In genomic region chr9:106464751-106465541, GRCm38 (mm10) we compare ENCODE assay signal across 8 mouse cellular contexts. TPM values are rescaled to one million over a fixed set of nuclear protein-coding genes. Genes with fewer than 3 reads are reported as not detected.
DNase-seq lines count a peak whose midpoint lies in the region; ATAC-seq and TF ChIP-seq lines count a peak whose summit lies in the region.

No protein-coding gene starts in this region.

- 2% methylated on average over 99 of the region's 99 CpGs for WGBS in heart, embryonic 15.5 days
- 3% methylated on average over 85 of the region's 99 CpGs for WGBS in liver, postnatal 0 days (ENCODE audit: insufficient replicate concordance)
- 2% methylated on average over 99 of the region's 99 CpGs for WGBS in olfactory bulb, adult 2 months

- H3K4me2 ChIP-seq in heart, embryonic 15.5 days, result peak overlapping the region; percentile 99
- peak overlapping the region; percentile 81 for H3K4me2 ChIP-seq in liver, postnatal 0 days (ENCODE audit: low read depth, low read length)

- POLR2A ChIA-PET in Patski (lab: Charles Lee), result no interaction called here

- peak overlapping the region; percentile 58 for H3K9ac ChIP-seq in heart, embryonic 15.5 days
- H3K9ac ChIP-seq in liver, postnatal 0 days (replicated peaks), result peak overlapping the region; percentile 51

- no peak for TF ChIP-seq EP300 in liver, postnatal 0 days (IDR thresholded peaks at IDR 0.05; ENCODE audit: low read depth)

- H3K36me3 ChIP-seq in heart, embryonic 15.5 days, result peaks cover 33% of the 10 kb centered on the region
- no peaks in the 10 kb centered on the region for H3K36me3 ChIP-seq in liver, postnatal 0 days (replicated peaks; ENCODE audit: insufficient read depth, low read length)

- H3K27me3 ChIP-seq in Patski, result no peaks in the 10 kb centered on the region
- peaks cover 17% of the 10 kb centered on the region; the same call in 1 of the 2 replicates for H3K27me3 ChIP-seq in heart, embryonic 15.5 days
- peaks cover 24% of the 10 kb centered on the region for H3K27me3 ChIP-seq in liver, postnatal 0 days (ENCODE audit: insufficient read depth, low read length)

- H3K9me3 ChIP-seq in heart, embryonic 15.5 days (replicated peaks), result no peaks in the 10 kb centered on the region
- no peaks in the 10 kb centered on the region for H3K9me3 ChIP-seq in liver, postnatal 0 days (ENCODE audit: low read length)

- H3K27ac ChIP-seq in heart, embryonic 15.5 days, result peak overlapping the region; percentile 41
- no peak overlapping the region for H3K27ac ChIP-seq in liver, postnatal 0 days (ENCODE audit: low read depth)
- H3K27ac ChIP-seq in olfactory bulb, adult 2 months (ENCODE audit: insufficient read depth, low read depth, low read length), result peak overlapping the region; percentile 93

- CTCF ChIA-PET in Patski (lab: Charles Lee), result no interaction called here

- H3K4me1 ChIP-seq in heart, embryonic 15.5 days (replicated peaks), result peaks cover 23% of the 10 kb centered on the region
- H3K4me1 ChIP-seq in liver, postnatal 0 days (ENCODE audit: insufficient read depth), result 0 out of 2 replicates have a peak, but pooled peaks cover 9% of the 10 kb centered on the region
- peaks cover 20% of the 10 kb centered on the region for H3K4me1 ChIP-seq in olfactory bulb, adult 2 months (ENCODE audit: control insufficient read depth, insufficient read depth, low read length)

- peak; percentile 57 for DNase-seq in CD4-positive helper T cell, adult 2 months (ENCODE audit: low read depth, low spot score)
- no peak for DNase-seq in Patski (ENCODE audit: low read depth, low spot score)
- DNase-seq in embryo, embryonic 10.5 days (ENCODE audit: low spot score), result peak; percentile 78
- peak; percentile 53 to 77 for DNase-seq in kidney, postnatal 25 days
- DNase-seq in liver, postnatal 0 days, result no peak

- TF ChIP-seq CTCF in Patski (IDR thresholded peaks at IDR 0.05), result no peak
- no peak for TF ChIP-seq CTCF in liver, postnatal 0 days (IDR thresholded peaks at IDR 0.05; ENCODE audit: low read depth)
- no peak for TF ChIP-seq CTCF in olfactory bulb, adult 2 months (IDR thresholded peaks at IDR 0.05; ENCODE audit: insufficient read depth, low read depth, low read length)

- peak; percentile 6 for ATAC-seq in Patski
- ATAC-seq in heart, embryonic 15.5 days (replicated peaks; ENCODE audit: insufficient number of reproducible peaks, insufficient read depth, low FRiP score, low read depth), result peak; percentile 63
- peak; percentile 51; the same call in 1 of the 2 replicates for ATAC-seq in liver, postnatal 0 days
- ATAC-seq in monocyte, adult 5-6 weeks (replicated peaks; ENCODE audit: insufficient number of reproducible peaks, low FRiP score, low TSS enrichment, poor library complexity, severe bottlenecking), result no peak

- in situ Hi-C loops in Patski (cut with MboI; ENCODE audit: low pct_unique_long_range_greater_than_20kb), result no loop called here

- TF ChIP-seq POLR2A in olfactory bulb, adult 2 months (IDR thresholded peaks at IDR 0.05; ENCODE audit: insufficient read depth, low read depth, low read length), result peak; percentile 34

- peak overlapping the region; percentile 61 for H3K4me3 ChIP-seq in heart, embryonic 15.5 days
- peak overlapping the region; percentile 53 for H3K4me3 ChIP-seq in liver, postnatal 0 days (ENCODE audit: low read depth, low read length)
- H3K4me3 ChIP-seq in olfactory bulb, adult 2 months (ENCODE audit: insufficient read depth, low read depth, low read length), result peak overlapping the region; percentile 77

RNA-seq across cellular contexts. Expression of gene Gpr62, which starts 0.8 kb away (rescaled TPM):
- polyA plus RNA-seq in Patski (2021), result 0.05 TPM
- polyA plus RNA-seq in heart, embryonic 15.5 days (2015; fragmentation: Nextera tagmentation; extraction: Ambion mirVana), result 0.10 and 0.14 TPM in 2 replicates
- not detected in 2 replicates for polyA plus RNA-seq in liver, postnatal 0 days (2015; fragmentation: Nextera tagmentation; extraction: Ambion mirVana)
- not detected in 2 replicates for polyA plus RNA-seq in olfactory bulb, adult 2 months (2012; ENCODE audit: insufficient read depth, insufficient read length, low replicate concordance, missing spikeins)
- 0.48 TPM in 1 of 3 replicates, not detected in the others for total RNA-seq in monocyte, adult 5-6 weeks (2017)

RNA-seq across cellular contexts. Expression of gene Rrp9, which starts 10.8 kb away (rescaled TPM):
- polyA plus RNA-seq in Patski (2021), result 29.9 TPM
- polyA plus RNA-seq in heart, embryonic 15.5 days (2015; fragmentation: Nextera tagmentation; extraction: Ambion mirVana), result 24.9 and 34.2 TPM in 2 replicates
- 12.3 and 14.5 TPM in 2 replicates for polyA plus RNA-seq in liver, postnatal 0 days (2015; fragmentation: Nextera tagmentation; extraction: Ambion mirVana)
- not detected in 2 replicates for polyA plus RNA-seq in olfactory bulb, adult 2 months (2012; ENCODE audit: insufficient read depth, insufficient read length, low replicate concordance, missing spikeins)
- 27.1 to 41.0 TPM (median 35.1 TPM) in 3 replicates for total RNA-seq in monocyte, adult 5-6 weeks (2017)

RNA-seq across cellular contexts. Expression of gene Parp3, which starts 11.8 kb away (rescaled TPM):
- polyA plus RNA-seq in Patski (2021), result 58.0 TPM
- polyA plus RNA-seq in heart, embryonic 15.5 days (2015; fragmentation: Nextera tagmentation; extraction: Ambion mirVana), result 1.9 and 4.7 TPM in 2 replicates
- polyA plus RNA-seq in liver, postnatal 0 days (2015; fragmentation: Nextera tagmentation; extraction: Ambion mirVana), result 1.6 and 1.9 TPM in 2 replicates
- polyA plus RNA-seq in olfactory bulb, adult 2 months (2012; ENCODE audit: insufficient read depth, insufficient read length, low replicate concordance, missing spikeins), result not detected in 2 replicates
- 40.5 to 57.0 TPM (median 45.9 TPM) in 3 replicates for total RNA-seq in monocyte, adult 5-6 weeks (2017)

RNA-seq across cellular contexts. Expression of gene Pcbp4, which starts 11.9 kb away (rescaled TPM):
- 83.4 TPM for polyA plus RNA-seq in Patski (2021)
- polyA plus RNA-seq in heart, embryonic 15.5 days (2015; fragmentation: Nextera tagmentation; extraction: Ambion mirVana), result 61.8 and 73.2 TPM in 2 replicates
- polyA plus RNA-seq in liver, postnatal 0 days (2015; fragmentation: Nextera tagmentation; extraction: Ambion mirVana), result 4.9 and 6.1 TPM in 2 replicates
- polyA plus RNA-seq in olfactory bulb, adult 2 months (2012; ENCODE audit: insufficient read depth, insufficient read length, low replicate concordance, missing spikeins), result not detected in 2 replicates
- 1.2 to 9.7 TPM (median 2.7 TPM) in 3 replicates for total RNA-seq in monocyte, adult 5-6 weeks (2017)

RNA-seq across cellular contexts. Expression of gene Abhd14a, which starts 17.5 kb away (rescaled TPM):
- 25.2 TPM for polyA plus RNA-seq in Patski (2021)
- 50.5 and 54.2 TPM in 2 replicates for polyA plus RNA-seq in heart, embryonic 15.5 days (2015; fragmentation: Nextera tagmentation; extraction: Ambion mirVana)
- polyA plus RNA-seq in liver, postnatal 0 days (2015; fragmentation: Nextera tagmentation; extraction: Ambion mirVana), result 15.8 and 16.2 TPM in 2 replicates
- polyA plus RNA-seq in olfactory bulb, adult 2 months (2012; ENCODE audit: insufficient read depth, insufficient read length, low replicate concordance, missing spikeins), result not detected in 2 replicates
- 1.5 to 6.5 TPM in 2 of 3 replicates, not detected in the other for total RNA-seq in monocyte, adult 5-6 weeks (2017)

Comparison
In these comparisons a context has a peak if more than half of its experiments do, and no peak if none do; other contexts are left out.
1. DNase-seq: peak in CD4-positive helper T cell, adult 2 months (single experiment), embryo, embryonic 10.5 days (single experiment) and kidney, postnatal 25 days (2 of 2); none in Patski (single experiment) and liver, postnatal 0 days (single experiment).
2. RNA of gene Parp3, which starts 11.8 kb away (polyA plus RNA-seq): 58.0 TPM in Patski (single experiment); 1.9 to 4.7 TPM in heart, embryonic 15.5 days, 1.6 to 1.9 TPM in liver, postnatal 0 days and not detected in olfactory bulb, adult 2 months; every median in the first group is over 10 times any median in the second.
3. Peak in every context shown above with its lines, with median percentiles within 50 percentile points of each other: H3K4me3 ChIP-seq.